Mouse (Mus musculus): ENCODE measurements around the gene Robo2.

Robo2 gene

GRCm38 (mm10) chr16:74191621-74192020 is 220.0 kb downstream of the Robo2 start:
- TF ChIP-seq GATA4 (IDR thresholded peaks at IDR 0.05; ENCODE audit: insufficient replicate concordance, low read length): no peak

DNA sequence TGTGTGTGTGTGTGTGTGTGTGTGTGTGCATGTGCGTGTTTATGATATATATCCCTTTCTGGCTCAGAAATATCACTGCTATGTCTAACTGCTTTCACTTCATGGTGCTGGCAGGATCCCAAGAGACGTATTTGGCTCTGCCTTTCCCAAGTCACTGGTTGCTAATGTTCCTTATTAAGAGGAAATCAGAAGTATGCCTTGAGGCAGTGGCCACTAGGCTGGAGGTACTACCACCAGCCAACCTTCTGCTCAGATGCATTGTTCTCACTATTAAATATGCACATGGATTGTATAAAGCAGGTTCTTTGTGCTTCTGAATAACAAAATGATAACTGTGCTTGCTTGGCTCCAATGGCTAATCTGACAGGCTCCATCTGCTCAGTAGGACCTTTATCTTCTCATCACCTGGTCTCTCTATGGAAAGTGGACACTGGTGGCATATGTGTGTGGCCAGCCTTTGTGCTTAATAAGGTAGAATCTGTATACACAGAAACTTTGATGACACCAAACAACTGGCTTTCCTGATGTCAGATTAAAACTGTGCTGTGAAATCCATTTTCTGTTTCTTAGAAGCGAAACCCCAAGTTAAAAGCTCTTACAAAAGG is 229.0 kb downstream of the Robo2 start:
- no peak for TF ChIP-seq GATA4 (IDR thresholded peaks at IDR 0.05; ENCODE audit: insufficient replicate concordance, low read length)

DNA sequence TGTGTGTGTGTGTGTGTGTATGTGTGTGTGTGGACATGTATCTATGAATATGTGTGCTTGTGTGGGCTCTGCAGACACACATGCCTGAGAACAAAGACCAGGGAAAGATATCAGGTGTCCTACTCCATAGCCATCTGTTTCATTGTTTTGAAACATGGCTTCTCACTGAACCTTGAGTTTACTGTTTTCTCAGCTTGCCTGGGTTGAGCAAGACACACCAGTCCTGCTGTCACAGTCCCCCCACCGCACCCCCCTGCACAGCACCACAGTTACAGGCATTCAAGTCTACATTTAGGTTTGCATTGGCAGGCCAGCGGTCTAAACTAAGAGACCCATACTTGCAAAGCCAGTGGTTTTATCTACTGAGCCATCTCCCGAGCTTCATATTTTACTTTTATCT is 239.0 kb downstream of the Robo2 start:
- TF ChIP-seq GATA4 (IDR thresholded peaks at IDR 0.05; ENCODE audit: insufficient replicate concordance, low read length): no peak

GRCm38 (mm10) chr16:74169642-74170041 is 242.0 kb downstream of the Robo2 start:
- TF ChIP-seq GATA4 (IDR thresholded peaks at IDR 0.05; ENCODE audit: insufficient replicate concordance, low read length): no peak

DNA sequence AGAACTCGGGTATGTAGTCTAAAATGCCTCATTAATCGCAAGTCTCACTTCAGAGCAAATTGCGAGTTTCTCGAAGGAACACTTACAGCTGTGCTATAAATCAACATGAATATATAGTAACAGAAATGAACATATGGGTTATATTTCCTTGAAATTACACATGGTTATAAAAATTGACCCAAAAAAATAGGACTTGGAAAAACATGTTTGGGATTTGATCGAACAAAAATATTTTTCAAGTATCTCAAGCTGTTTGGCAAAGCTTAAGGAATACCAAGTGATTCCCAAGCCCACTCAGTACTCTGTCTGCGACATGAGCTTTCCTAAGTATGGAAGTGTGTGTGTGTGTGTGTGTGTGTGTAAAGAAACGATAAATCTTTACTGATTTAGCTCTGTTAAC is 242.5 kb downstream of the Robo2 start:
- no peak for TF ChIP-seq GATA4 (IDR thresholded peaks at IDR 0.05; ENCODE audit: insufficient replicate concordance, low read length)

- no peak for TF ChIP-seq GATA4 (IDR thresholded peaks at IDR 0.05; ENCODE audit: insufficient replicate concordance, low read length)
These were observed 243.8 kb downstream of the Robo2 start for GRCm38 (mm10) chr16:74167832-74168231.

- TF ChIP-seq GATA4 (IDR thresholded peaks at IDR 0.05; ENCODE audit: insufficient replicate concordance, low read length): no peak
These were observed 249.6 kb downstream of the Robo2 start for GRCm38 (mm10) chr16:74162041-74162440.

DNA sequence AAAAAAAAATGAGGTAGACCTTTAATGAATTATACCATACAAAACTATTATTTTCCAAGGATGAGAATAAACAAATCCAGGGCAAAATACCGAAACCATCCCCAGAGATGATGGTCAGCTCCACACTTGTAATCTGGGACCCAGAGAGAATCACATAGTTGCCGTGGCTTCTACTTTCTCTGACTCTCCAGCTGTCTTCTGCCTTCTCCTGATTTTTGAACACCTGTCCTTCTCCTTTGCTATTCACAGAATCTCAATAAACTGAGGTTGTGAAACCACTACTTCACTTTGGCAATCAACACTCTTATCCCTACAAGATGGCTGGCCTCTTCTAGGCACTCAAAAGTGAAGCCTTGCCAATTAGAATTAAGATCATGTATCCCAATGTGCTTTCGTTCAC is 252.4 kb downstream of the Robo2 start:
- no peak for TF ChIP-seq GATA4 (IDR thresholded peaks at IDR 0.05; ENCODE audit: insufficient replicate concordance, low read length)

- TF ChIP-seq GATA4 (IDR thresholded peaks at IDR 0.05; ENCODE audit: insufficient replicate concordance, low read length): no peak
These were observed 275.4 kb downstream of the Robo2 start for GRCm38 (mm10) chr16:74136181-74136580.

GRCm38 (mm10) chr16:74132833-74133232 is 278.8 kb downstream of the Robo2 start:
- TF ChIP-seq GATA4 (IDR thresholded peaks at IDR 0.05; ENCODE audit: insufficient replicate concordance, low read length): no peak

DNA sequence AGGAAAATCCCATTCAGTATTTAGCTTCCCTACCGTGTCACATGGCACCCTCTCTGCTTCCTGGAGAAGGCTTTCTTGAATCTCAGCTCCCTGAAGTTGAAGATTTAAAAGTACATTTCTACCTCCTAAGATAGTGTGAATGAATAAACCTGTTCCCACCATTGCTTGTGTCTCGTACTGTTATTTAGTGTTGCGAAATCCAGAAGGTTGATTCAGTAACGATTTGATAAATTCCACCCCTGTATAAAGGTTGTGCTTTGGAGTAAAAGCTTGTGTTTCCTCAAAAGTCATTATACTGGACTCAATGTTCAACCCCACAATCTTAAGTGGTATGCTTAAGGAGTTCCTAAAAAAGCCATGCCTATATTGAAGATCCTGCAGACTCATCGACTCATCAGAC is 280.3 kb downstream of the Robo2 start:
- no peak for TF ChIP-seq GATA4 (IDR thresholded peaks at IDR 0.05; ENCODE audit: insufficient replicate concordance, low read length)

DNA sequence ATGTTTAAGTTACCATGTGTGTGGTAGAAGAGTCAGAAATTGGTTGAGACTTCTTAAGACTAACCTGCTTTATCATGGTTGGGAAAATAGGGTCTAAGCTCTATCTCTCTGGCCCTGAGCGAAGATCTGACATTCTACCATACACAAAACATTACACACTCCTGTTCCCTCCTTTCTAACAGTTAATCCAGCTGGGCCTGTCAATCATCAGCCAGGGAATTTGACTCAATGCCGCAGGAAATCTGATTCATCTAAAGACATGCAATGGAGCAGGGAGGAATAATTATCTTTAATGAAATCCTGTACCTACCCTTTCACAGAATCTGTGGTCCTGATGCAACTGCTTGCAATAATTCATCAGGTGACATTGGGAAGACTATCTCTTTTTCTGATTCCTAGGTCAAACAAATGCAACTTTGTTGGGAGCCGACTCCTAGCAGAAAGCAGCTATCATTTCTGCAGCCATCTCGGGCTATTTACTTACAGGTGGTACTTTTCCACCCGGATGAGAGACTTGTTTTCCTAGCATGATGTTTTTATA is 283.1 kb downstream of the Robo2 start:
- TF ChIP-seq GATA4 (IDR thresholded peaks at IDR 0.05; ENCODE audit: insufficient replicate concordance, low read length): no peak

DNA sequence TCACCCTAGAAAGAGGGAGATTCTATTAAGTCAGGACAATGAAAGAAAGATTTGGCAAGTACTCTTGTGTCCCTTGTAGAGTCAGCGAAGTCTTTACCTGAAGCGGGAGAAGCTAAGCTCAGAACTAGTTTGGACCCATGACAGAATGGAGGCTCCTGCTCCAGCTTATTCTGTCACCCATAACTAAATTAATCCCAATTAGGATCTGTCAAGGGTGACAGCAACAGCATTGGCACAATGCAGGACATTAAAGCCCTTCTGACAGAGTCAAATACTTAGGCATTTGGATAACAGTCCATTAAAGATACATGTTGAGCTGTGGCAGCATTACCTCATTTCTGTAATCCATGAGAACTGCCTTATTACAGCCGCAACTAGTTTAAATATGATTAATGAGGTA is 298.5 kb downstream of the Robo2 start:
- no peak for TF ChIP-seq GATA4 (IDR thresholded peaks at IDR 0.05; ENCODE audit: insufficient replicate concordance, low read length)

DNA sequence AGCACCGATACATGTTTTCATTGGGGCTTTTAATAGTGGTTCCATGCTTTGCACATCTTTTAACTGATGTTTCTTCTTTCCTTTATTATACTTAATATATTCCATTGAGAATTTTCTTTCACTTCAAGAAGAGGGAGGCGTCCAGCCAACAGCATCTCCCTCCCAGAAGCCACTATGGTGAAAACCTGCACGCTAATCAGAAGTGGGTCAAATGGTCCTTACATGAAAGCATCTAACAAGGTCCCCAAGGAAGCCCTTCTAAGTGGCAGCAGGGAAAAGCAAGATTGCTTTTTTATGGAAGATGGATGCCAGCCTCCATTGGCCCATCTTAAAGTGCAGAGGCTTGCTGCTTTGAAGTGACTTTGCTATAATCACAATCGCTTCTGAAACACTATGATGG is 300.5 kb downstream of the Robo2 start:
- TF ChIP-seq GATA4 (IDR thresholded peaks at IDR 0.05; ENCODE audit: insufficient replicate concordance, low read length): no peak

GRCm38 (mm10) chr16:74092997-74093801 is 318.4 kb downstream of the Robo2 start:
- TF ChIP-seq GATA4 (IDR thresholded peaks at IDR 0.05; ENCODE audit: insufficient replicate concordance, low read length): no peak

DNA sequence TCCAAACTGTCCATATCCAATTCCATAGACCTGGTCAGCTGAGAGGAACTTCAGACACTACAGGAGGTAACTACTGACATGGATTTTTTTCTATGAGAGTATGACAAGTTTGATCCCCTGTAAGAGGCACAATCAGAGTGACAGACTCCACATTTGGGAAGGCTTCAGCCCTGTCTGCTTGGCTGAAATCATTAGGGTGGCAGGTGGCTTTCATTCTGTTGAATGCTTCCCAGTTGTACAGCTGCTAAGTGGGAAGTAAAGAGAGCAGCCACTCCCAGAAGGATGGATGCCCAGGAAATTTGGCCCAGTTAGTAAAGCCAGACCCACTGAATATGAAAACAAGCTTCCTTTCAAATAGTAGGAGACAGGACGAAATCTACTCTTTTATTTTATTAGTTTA is 321.7 kb downstream of the Robo2 start:
- TF ChIP-seq GATA4 (IDR thresholded peaks at IDR 0.05; ENCODE audit: insufficient replicate concordance, low read length): no peak

Measured in liver, adult (tissue).